Mouse (Mus musculus) neutrophil, adult 83 days (primary cell): ENCODE measurements around the gene Cdsn. TPM values are rescaled to one million over a fixed set of nuclear protein-coding genes. Genes with fewer than 3 reads are reported as not detected.

Experiments used
- total RNA-seq, 2 experiments: library from RNA; stranded (reverse); gene quantifications; one replicate each; pipeline ENCODE4 v1.2.4; 2023

The Cdsn gene
- not detected for total RNA-seq

DNA sequence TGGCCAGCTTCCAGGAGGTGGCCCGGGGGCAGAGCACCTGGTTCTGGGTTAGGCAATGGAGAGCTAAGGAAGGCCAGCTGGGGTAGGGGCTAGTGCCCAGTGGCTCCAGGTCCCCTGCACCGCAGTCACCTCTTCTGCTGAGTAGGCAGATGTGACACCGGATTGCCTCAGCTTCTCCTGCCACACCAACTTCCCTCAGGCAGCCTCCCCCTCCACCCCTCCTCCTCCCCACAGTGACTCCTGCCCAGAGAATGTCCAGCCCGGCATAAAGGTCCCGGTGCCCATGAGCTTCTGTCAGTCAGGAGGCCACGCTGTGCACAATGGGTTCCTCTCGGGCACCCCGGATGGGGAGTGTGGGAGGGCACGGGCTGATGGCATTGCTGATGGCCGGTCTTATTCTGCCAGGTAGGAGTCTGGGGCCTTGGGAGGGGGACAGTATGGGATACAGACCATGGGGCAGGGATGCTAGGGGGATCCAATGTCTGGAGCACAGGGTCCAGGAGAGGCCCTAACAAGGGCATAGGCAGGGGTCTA is at the start of gene Cdsn:
Gene Cdsn (plus strand): TSS at position 248 of the 534 bp plus-strand sequence.

GRCm38 (mm10) chr17:35505776-35506175 is 46.2 kb upstream of the Cdsn start, which contains the start of gene Pou5f1:
Pou5f1 (plus strand) TSS chr17:35506018.

GRCm38 (mm10) chr17:35516652-35517500 is 35.1 kb upstream of the Cdsn start, which contains the start of the genes Tcf19 and Cchcr1:
Tcf19 (minus strand) TSS chr17:35516824.
Cchcr1 (plus strand) TSS chr17:35517100.

GRCm38 (mm10) chr17:35532901-35533300 is 19.0 kb upstream of the Cdsn start, which contains the start of gene Psors1c2:
Psors1c2 (plus strand) TSS chr17:35533201.

GRCm38 (mm10) chr17:35567150-35567549 is 15.2 kb downstream of the Cdsn start, which contains the start of gene 2300002M23Rik:
2300002M23Rik (plus strand) TSS chr17:35567450.

GRCm38 (mm10) chr17:35601249-35601648 is 49.3 kb downstream of the Cdsn start, which contains the start of gene Sfta2:
Sfta2 (plus strand) TSS chr17:35601549.

Other genes with a start within 250 kb of the Cdsn start
- 1 to 10 TPM; 6.7 to 6.9 TPM for gene H2-Q1, start 231.7 kb upstream of the Cdsn start, total RNA-seq
- 1 to 10 TPM; 5.5 to 6.4 TPM for gene H2-Q2, start 209.9 kb upstream of the Cdsn start, total RNA-seq
- 10 to 100 TPM; 73.7 to 78.8 TPM for gene H2-Q4, start 172.5 kb upstream of the Cdsn start, total RNA-seq
- gene H2-Q6, start 127.3 kb upstream of the Cdsn start, total RNA-seq = 10 to 100 TPM; 16.6 to 19.4 TPM
- gene H2-Q7, start 113.0 kb upstream of the Cdsn start, total RNA-seq = 10 to 100 TPM; 15.6 to 18.5 TPM
- gene H2-Q10, start 82.0 kb upstream of the Cdsn start, total RNA-seq = 10 to 100 TPM; 52.2 to 52.4 TPM
- 1 to 10 TPM; 1.2 to 2.6 TPM for gene Pou5f1, start 46.1 kb upstream of the Cdsn start, total RNA-seq
- gene Tcf19, start 35.3 kb upstream of the Cdsn start, total RNA-seq = 10 to 100 TPM; 35.4 to 36.0 TPM
- gene Cchcr1, start 35.0 kb upstream of the Cdsn start, total RNA-seq = 10 to 100 TPM; 14.5 to 17.8 TPM
- not detected for gene Psors1c2, start 18.9 kb upstream of the Cdsn start, total RNA-seq
- gene 2300002M23Rik, start 15.3 kb downstream of the Cdsn start, total RNA-seq = not detected
- gene Sfta2, start 49.4 kb downstream of the Cdsn start, total RNA-seq = not detected
- not detected for gene Gm9573, start 74.5 kb downstream of the Cdsn start, total RNA-seq
- gene Mucl3, start 91.6 kb downstream of the Cdsn start, total RNA-seq = not detected
- gene Vars2, start 115.5 kb downstream of the Cdsn start, total RNA-seq = 10 to 100 TPM; 11.3 to 12.6 TPM
- 10 to 100 TPM; 13.9 to 14.0 TPM for gene Gtf2h4, start 121.6 kb downstream of the Cdsn start, total RNA-seq
- gene Ddr1, start 152.5 kb downstream of the Cdsn start, total RNA-seq = under 1 TPM; 0.18 to 0.51 TPM